Mouse (Mus musculus) liver, embryonic 14.5 days (tissue): ENCODE measurements around the gene Adck1.

Experiments used
- CTCF ChIP-seq: IDR thresholded peaks from 2 replicates; pipeline ENCODE4 v1.5.1; 2016; ENCODE audit warnings: antibody characterized with exemption, low read depth, control low read depth
- EP300 ChIP-seq: IDR thresholded peaks from 2 replicates; pipeline ENCODE4 v1.6.1; 2016; ENCODE audit warnings: antibody characterized with exemption, low read depth

DNA sequence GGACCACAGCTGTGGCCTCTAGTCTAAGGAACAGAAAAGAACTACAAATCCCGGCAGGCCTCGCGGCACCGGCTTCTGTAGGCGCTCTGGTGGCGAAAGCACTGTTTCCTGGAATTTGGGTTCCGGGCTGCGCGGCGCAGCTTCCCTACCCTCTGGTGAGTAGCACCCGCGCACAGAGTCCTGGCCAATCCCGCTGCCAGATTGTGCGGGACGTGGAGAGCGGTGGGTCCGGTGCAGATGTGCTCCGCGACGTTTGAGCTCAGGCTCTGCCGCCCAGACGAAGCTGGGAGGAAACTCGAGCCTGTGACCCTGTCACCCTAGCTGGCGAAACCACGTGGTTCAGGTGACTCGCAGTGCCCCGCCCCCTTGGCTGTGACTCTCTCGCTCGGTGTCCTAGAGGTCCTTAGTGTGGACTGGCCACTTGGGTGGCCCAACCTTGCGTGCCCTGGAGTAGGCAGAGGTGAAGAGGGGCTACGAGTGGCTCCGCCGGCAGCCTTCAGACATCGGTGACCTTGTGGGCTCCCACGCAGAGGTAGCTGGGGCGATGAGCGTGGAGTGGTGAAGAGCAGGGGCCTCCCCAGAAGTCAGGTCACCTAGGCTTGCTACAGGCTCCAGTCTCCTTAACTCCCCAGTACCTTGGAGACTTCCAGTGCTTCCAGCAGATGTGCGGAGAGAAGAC is at the start of gene Adck1:
- TF ChIP-seq CTCF (no peak), EP300 (no peak)
